Mouse (Mus musculus) heart, adult 8-10 months (tissue): ENCODE results near the gene Extl2. TPM values are rescaled to one million over a fixed set of nuclear protein-coding genes. Genes with fewer than 3 reads are reported as not detected.
A peak's percentile ranks its signal among the peaks of the same experiment; 100 is the strongest.

Experiments used
- DNase-seq: peaks from one replicate; pipeline ENCODE4 v3.0.0; 2022; ENCODE audit warnings: low spot score
- total RNA-seq, 4 experiments: library from RNA; stranded (reverse); gene quantifications; 2 replicates each; pipeline ENCODE4 v1.2.4; 2022

Gene Extl2
- total RNA-seq: 10 to 100 TPM; 13.1 to 17.8 (median 15.4) TPM

GRCm38 (mm10) chr3:116006978-116007940 lies at the start of gene Extl2, which contains the start of gene Slc30a7:
Extl2 (plus strand) TSS chr3:116007462.
Slc30a7 (minus strand) TSS chr3:116007406.
- DNase-seq: peak; percentile 74

GRCm38 (mm10) chr3:115961311-115962027 lies 45.8 kb upstream of the Extl2 start:
- no peak for DNase-seq

- DNase-seq: no peak
Observed at GRCm38 (mm10) chr3:115962028-115962415, 45.2 kb upstream of the Extl2 start.

- DNase-seq: no peak
Observed at GRCm38 (mm10) chr3:115963597-115963996, 43.7 kb upstream of the Extl2 start.

GRCm38 (mm10) chr3:115964071-115964470 lies 43.2 kb upstream of the Extl2 start:
- no peak for DNase-seq

GRCm38 (mm10) chr3:115968745-115969530 lies 38.3 kb upstream of the Extl2 start:
- DNase-seq: no peak

- no peak for DNase-seq
Observed at GRCm38 (mm10) chr3:115971045-115971785, 36.0 kb upstream of the Extl2 start.

- DNase-seq: no peak
Observed at GRCm38 (mm10) chr3:115971891-115972646, 35.2 kb upstream of the Extl2 start.

- DNase-seq: no peak
Observed at GRCm38 (mm10) chr3:115974228-115974627, 33.0 kb upstream of the Extl2 start.

GRCm38 (mm10) chr3:115974995-115975394 lies 32.3 kb upstream of the Extl2 start:
- DNase-seq: no peak

- peak; percentile 33 for DNase-seq
Observed at GRCm38 (mm10) chr3:115979000-115979399, 28.3 kb upstream of the Extl2 start.

GRCm38 (mm10) chr3:115983217-115983616 lies 24.0 kb upstream of the Extl2 start:
- DNase-seq: no peak

- DNase-seq: no peak
Observed at GRCm38 (mm10) chr3:115984653-115985052, 22.6 kb upstream of the Extl2 start.

- peak; percentile 19 for DNase-seq
Observed at GRCm38 (mm10) chr3:115985183-115985892, 21.9 kb upstream of the Extl2 start.

GRCm38 (mm10) chr3:115992103-115992502 lies 15.2 kb upstream of the Extl2 start:
- peak; percentile 11 for DNase-seq

- no peak for DNase-seq
Observed at GRCm38 (mm10) chr3:115992588-115992987, 14.7 kb upstream of the Extl2 start.

- no peak for DNase-seq
Observed at GRCm38 (mm10) chr3:115993025-115993424, 14.2 kb upstream of the Extl2 start.

- DNase-seq: no peak
Observed at GRCm38 (mm10) chr3:115996929-115997328, 10.3 kb upstream of the Extl2 start.

- peak; percentile 14 for DNase-seq
Observed at GRCm38 (mm10) chr3:116006284-116006977, 831 bp upstream of the Extl2 start.
